Mouse (Mus musculus) lung, postnatal 0 days (tissue): ENCODE measurements around the gene Irf2bp2.

ENCODE experiments used
- CTCF ChIP-seq: IDR thresholded peaks from 2 replicates; pipeline ENCODE4 v1.5.1; 2016; ENCODE audit warnings: antibody characterized with exemption, mild to moderate bottlenecking
- EP300 ChIP-seq: IDR thresholded peaks from 2 replicates; pipeline ENCODE4 v1.6.1; 2016; ENCODE audit warnings: antibody characterized with exemption, mild to moderate bottlenecking, control low read depth

DNA sequence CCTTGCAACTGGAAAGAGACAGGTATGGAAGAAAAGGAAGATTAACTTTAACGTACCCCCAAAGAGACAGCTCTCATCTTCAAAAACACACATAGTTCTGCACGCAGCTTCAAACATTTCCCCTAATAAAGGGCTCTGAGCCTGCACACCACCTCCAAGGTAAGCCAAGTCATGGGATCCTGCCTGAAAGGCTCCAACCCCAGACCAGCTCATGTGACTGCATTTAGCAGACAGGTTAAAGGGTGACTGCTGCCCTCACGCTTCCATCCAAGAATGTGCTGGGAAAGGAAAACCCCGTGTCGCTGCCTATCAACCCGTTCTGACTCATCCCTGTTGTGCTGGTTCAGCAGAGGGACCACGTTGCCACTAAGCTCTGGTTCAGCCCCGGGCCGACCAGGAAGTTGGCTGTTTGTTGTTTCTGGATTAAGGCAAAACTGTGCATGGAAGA, 1.9 kb downstream of the Irf2bp2 start:
- TF ChIP-seq CTCF (no peak), EP300 (no peak)
